Mouse (Mus musculus) layer of hippocampus, adult 9-10 months (tissue): Measurements from ENCODE around the gene Usp49.

Experiments
- DNase-seq: peaks from one replicate; pipeline ENCODE4 v3.0.0; 2022; ENCODE audit warnings: low spot score

The Usp49 gene

GRCm38 (mm10) chr17:47693671-47694441, 63.4 kb downstream of the Usp49 start:
- no peak for DNase-seq

GRCm38 (mm10) chr17:47694442-47694502, 63.8 kb downstream of the Usp49 start, which contains the start of gene Gm21981:
TSS of gene Gm21981 (minus strand) at chr17:47694455.
- no peak for DNase-seq

GRCm38 (mm10) chr17:47694503-47695336, 64.2 kb downstream of the Usp49 start, which contains the start of gene Prickle4:
TSS of gene Prickle4 (minus strand) at chr17:47694736.
- DNase-seq = peak; percentile 92

- DNase-seq = no peak
These were observed 64.8 kb downstream of the Usp49 start for GRCm38 (mm10) chr17:47695337-47695710.

- no peak for DNase-seq
These were observed 67.7 kb downstream of the Usp49 start for GRCm38 (mm10) chr17:47698156-47698555.

GRCm38 (mm10) chr17:47699055-47699454, 68.6 kb downstream of the Usp49 start:
- DNase-seq = no peak

- DNase-seq = no peak
These were observed 71.3 kb downstream of the Usp49 start for GRCm38 (mm10) chr17:47701793-47702192.

GRCm38 (mm10) chr17:47702548-47703345, 72.3 kb downstream of the Usp49 start:
- no peak for DNase-seq

GRCm38 (mm10) chr17:47703556-47703955, 73.1 kb downstream of the Usp49 start:
- DNase-seq = no peak

- DNase-seq = no peak
These were observed 74.2 kb downstream of the Usp49 start for GRCm38 (mm10) chr17:47704692-47705091.

- DNase-seq = no peak
These were observed 75.7 kb downstream of the Usp49 start for GRCm38 (mm10) chr17:47706196-47706595.

GRCm38 (mm10) chr17:47707961-47708360, 77.5 kb downstream of the Usp49 start:
- no peak for DNase-seq

GRCm38 (mm10) chr17:47708972-47709371, 78.5 kb downstream of the Usp49 start:
- no peak for DNase-seq

GRCm38 (mm10) chr17:47710036-47710435, 79.5 kb downstream of the Usp49 start:
- DNase-seq = no peak

GRCm38 (mm10) chr17:47711883-47712282, 81.4 kb downstream of the Usp49 start:
- no peak for DNase-seq

- DNase-seq = no peak
These were observed 82.5 kb downstream of the Usp49 start for GRCm38 (mm10) chr17:47712889-47713571.

- DNase-seq = no peak
These were observed 84.5 kb downstream of the Usp49 start for GRCm38 (mm10) chr17:47715037-47715436.

- DNase-seq = no peak
These were observed 90.7 kb downstream of the Usp49 start for GRCm38 (mm10) chr17:47721183-47721582.

GRCm38 (mm10) chr17:47726566-47726965, 96.1 kb downstream of the Usp49 start, which contains the start of gene Pgc:
TSS of gene Pgc (plus strand) at chr17:47726842.
- no peak for DNase-seq

- no peak for DNase-seq
These were observed 100.4 kb downstream of the Usp49 start for GRCm38 (mm10) chr17:47730633-47731575.

- no peak for DNase-seq
These were observed 105.1 kb downstream of the Usp49 start for GRCm38 (mm10) chr17:47735553-47736100.
